Mouse (Mus musculus) kidney, postnatal 0 days (tissue): ENCODE results near the gene Gm21985. TPM values are rescaled to one million over a fixed set of nuclear protein-coding genes. Genes with fewer than 3 reads are reported as not detected.
A peak's percentile ranks its signal among the peaks of the same experiment; 100 is the strongest.

ENCODE experiments used
- ATAC-seq: fragments of 200-750 bp; cut with Nextera tagmentation; replicated peaks from 2 replicates; pipeline ENCODE4 v1.8.0; 2017; ENCODE audit warnings: low read depth, moderate number of reproducible peaks, moderate TSS enrichment, moderate library complexity; ENCODE audit not compliant: low FRiP score
- DNase-seq: peaks from one replicate; pipeline ENCODE4 v3.0.0-alpha.2; 2016; ENCODE audit warnings: low spot score
- H3K27ac ChIP-seq: fragments of 300-500 bp; sonication (generic); 2 replicates; pipeline ENCODE4 v1.5.1; 2014; ENCODE audit warnings: mild to moderate bottlenecking
- H3K27me3 ChIP-seq: fragments of 300-500 bp; sonication (generic); 2 replicates; pipeline ENCODE4 v1.6.1; 2014; ENCODE audit warnings: low read length, mixed read lengths; ENCODE audit not compliant: insufficient read depth
- H3K36me3 ChIP-seq: fragments of 300-500 bp; sonication (generic); 2 replicates; pipeline ENCODE4 v1.6.1; 2014; ENCODE audit warnings: low read length, mixed read lengths; ENCODE audit not compliant: insufficient read depth
- H3K4me1 ChIP-seq: fragments of 300-500 bp; sonication (generic); replicated peaks from 2 replicates; pipeline ENCODE4 v1.6.1; 2014; ENCODE audit warnings: antibody characterized with exemption, low read length, mixed read lengths; ENCODE audit not compliant: insufficient read depth
- H3K4me2 ChIP-seq: fragments of 300-500 bp; sonication (generic); 2 replicates; pipeline ENCODE4 v1.6.1; 2014; ENCODE audit warnings: mild to moderate bottlenecking, low read length, moderate library complexity, mixed read lengths
- H3K4me3 ChIP-seq: fragments of 300-500 bp; sonication (generic); replicated peaks from 2 replicates; pipeline ENCODE4 v1.5.1; 2014; ENCODE audit warnings: low read depth, low read length
- H3K9ac ChIP-seq: fragments of 300-500 bp; sonication (generic); 2 replicates; pipeline ENCODE4 v1.6.1; 2014; ENCODE audit warnings: low read depth, low read length
- H3K9me3 ChIP-seq: fragments of 300-500 bp; sonication (generic); replicated peaks from 2 replicates; pipeline ENCODE4 v1.6.1; 2016; ENCODE audit warnings: low read length, inconsistent platforms, mixed read lengths
- CTCF ChIP-seq: IDR thresholded peaks from 2 replicates; pipeline ENCODE4 v1.5.1; 2016; ENCODE audit warnings: antibody characterized with exemption, low read depth, mild to moderate bottlenecking, moderate library complexity
- WGBS: fragments of 180-500 bp; shearing (Covaris S2); extraction: QIAGEN DNeasy Blood & Tissue Kit; methylation state at CpG from one replicate; pipeline ENCODE4 v1.1.7; 2014; 5-methylcytosine and 5-hydroxymethylcytosine counted together
- polyA plus RNA-seq: library from polyadenylated mRNA; unstranded; fragments of >200 nt; fragmentation: Nextera tagmentation; extraction: Ambion mirVana; gene quantifications from 2 replicates; pipeline ENCODE4 v1.2.1, GENCODE M21; 2015

Gene Gm21985
- polyA plus RNA-seq, 1 experiment from 2014 or later, result not detected

GRCm38 (mm10) chr2:112238006-112238405, 28.1 kb upstream of the Gm21985 start:
- 11% methylated on average over 4 of the region's 4 CpGs for WGBS
- H3K4me1 ChIP-seq, result peaks cover 3% of the 10 kb centered on the region; the same call in 1 of the 2 replicates
- no peak overlapping the region for H3K27ac ChIP-seq
- H3K27me3 ChIP-seq, result no peaks in the 10 kb centered on the region
- TF ChIP-seq CTCF, result no peak
- no peak overlapping the region for H3K4me3 ChIP-seq
- H3K9ac ChIP-seq, result no peak overlapping the region
- H3K9me3 ChIP-seq, result no peaks in the 10 kb centered on the region
- DNase-seq (peak; percentile 20), ATAC-seq (no peak)
- no peak overlapping the region for H3K4me2 ChIP-seq
- H3K36me3 ChIP-seq, result no peaks in the 10 kb centered on the region

DNA sequence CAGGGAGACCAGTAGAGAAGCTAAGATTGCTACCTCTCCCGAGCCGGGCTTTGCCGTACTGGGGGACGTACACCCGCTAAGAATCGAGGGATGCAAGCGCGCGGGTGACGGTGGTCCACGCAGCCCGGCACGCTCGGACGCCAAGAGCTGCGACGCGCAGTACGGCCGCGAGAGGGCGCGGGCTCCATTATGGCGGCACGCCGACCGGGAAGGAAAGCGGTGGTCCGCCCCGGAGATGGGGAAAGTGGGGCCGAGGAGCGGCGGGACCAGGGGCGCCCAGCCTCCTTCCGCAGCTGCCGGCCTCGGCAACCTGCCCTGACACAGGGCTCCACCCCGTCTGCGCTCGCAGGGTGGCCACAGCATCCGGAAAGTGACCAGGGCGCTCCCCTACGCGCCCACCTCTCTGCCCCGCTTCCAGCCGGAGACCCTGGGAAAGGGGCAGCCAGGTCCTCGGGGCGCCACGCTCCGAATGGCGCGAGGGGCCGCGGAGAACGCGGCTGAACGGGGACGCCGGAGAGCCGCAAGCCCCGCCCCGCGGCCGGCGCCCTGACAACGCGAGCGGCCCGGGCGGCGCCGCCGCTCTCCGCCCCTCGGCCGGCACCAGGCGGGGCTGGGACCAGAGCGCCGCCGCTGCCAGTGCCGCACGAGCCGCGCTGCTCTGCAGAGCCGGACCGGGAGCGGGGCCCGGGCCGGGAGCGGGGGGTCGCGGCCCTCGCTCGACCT, 26.7 kb upstream of the Gm21985 start, which contains the start of gene Lpcat4:
Gene Lpcat4 (plus strand): TSS at position 257 of the 723 bp plus-strand sequence.
- Histone ChIP-seq H3K27me3 (no peaks in the 10 kb centered on the region), H3K27ac (peak within 1 kb of the TSS; percentile 90), H3K4me1 (peaks cover 3% of the 10 kb centered on the region; the same call in 1 of the 2 replicates), H3K4me3 (peak within 1 kb of the TSS; percentile 80), H3K9me3 (no peaks in the 10 kb centered on the region), H3K36me3 (no peaks in the 10 kb centered on the region), H3K4me2 (peak within 1 kb of the TSS; percentile 79), H3K9ac (peak within 1 kb of the TSS; percentile 74)
- peak; percentile 92 for TF ChIP-seq CTCF
- DNase-seq, result peak; percentile 86
- WGBS, result under 1% methylated on average over 82 of the region's 94 CpGs
- peak; percentile 84 for ATAC-seq

- H3K27ac ChIP-seq, result peak overlapping the region; percentile 90
- H3K27me3 ChIP-seq, result no peaks in the 10 kb centered on the region
- H3K9me3 ChIP-seq, result no peaks in the 10 kb centered on the region
- H3K9ac ChIP-seq, result peak overlapping the region; percentile 74
- H3K4me2 ChIP-seq, result peak overlapping the region; percentile 79
- H3K36me3 ChIP-seq, result no peaks in the 10 kb centered on the region
- 0% methylated on average over 26 of the region's 28 CpGs for WGBS
- DNase-seq (peak; percentile 33), ATAC-seq (peak; percentile 52)
- peaks cover 3% of the 10 kb centered on the region; the same call in 1 of the 2 replicates for H3K4me1 ChIP-seq
- peak overlapping the region; percentile 80 for H3K4me3 ChIP-seq
- peak; percentile 28 for TF ChIP-seq CTCF
These were observed 26.0 kb upstream of the Gm21985 start for GRCm38 (mm10) chr2:112239935-112240721.

DNA sequence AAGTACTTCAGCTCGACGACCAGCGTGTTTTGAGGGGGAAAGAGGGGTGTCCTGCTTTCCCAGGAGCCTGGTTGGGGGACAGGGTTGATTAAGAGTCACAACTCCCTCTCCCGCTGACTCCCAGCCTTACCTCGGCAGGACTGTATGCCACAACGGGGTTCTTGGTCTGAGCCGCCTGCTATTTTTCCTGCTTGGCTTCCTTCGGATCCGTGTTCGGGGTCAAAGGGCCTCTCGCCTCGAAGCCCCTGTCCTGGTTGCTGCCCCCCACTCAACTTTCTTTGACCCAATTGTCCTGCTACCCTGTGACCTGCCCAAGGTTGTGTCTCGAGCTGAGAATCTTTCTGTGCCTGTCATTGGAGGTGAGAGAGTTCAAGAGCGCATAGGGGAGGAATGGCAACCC, 24.3 kb upstream of the Gm21985 start:
- Histone ChIP-seq H3K36me3 (no peaks in the 10 kb centered on the region), H3K27ac (no peak overlapping the region), H3K9me3 (no peaks in the 10 kb centered on the region), H3K4me2 (no peak overlapping the region), H3K4me3 (no peak overlapping the region), H3K9ac (no peak overlapping the region), H3K4me1 (peaks cover 3% of the 10 kb centered on the region; the same call in 1 of the 2 replicates), H3K27me3 (no peaks in the 10 kb centered on the region)
- ATAC-seq, result no peak
- no peak for TF ChIP-seq CTCF
- WGBS, result 62% methylated on average over 14 of the region's 14 CpGs
- no peak for DNase-seq

GRCm38 (mm10) chr2:112245307-112245706, 20.8 kb upstream of the Gm21985 start:
- H3K4me3 ChIP-seq, result no peak overlapping the region
- DNase-seq (no peak), ATAC-seq (no peak)
- H3K9me3 ChIP-seq, result no peaks in the 10 kb centered on the region
- TF ChIP-seq CTCF, result no peak
- H3K27ac ChIP-seq, result no peak overlapping the region
- 77% methylated on average over 5 of the region's 5 CpGs for WGBS
- H3K27me3 ChIP-seq, result no peaks in the 10 kb centered on the region
- H3K9ac ChIP-seq, result no peak overlapping the region
- H3K4me1 ChIP-seq, result no peaks in the 10 kb centered on the region
- no peak overlapping the region for H3K4me2 ChIP-seq
- no peaks in the 10 kb centered on the region for H3K36me3 ChIP-seq

DNA sequence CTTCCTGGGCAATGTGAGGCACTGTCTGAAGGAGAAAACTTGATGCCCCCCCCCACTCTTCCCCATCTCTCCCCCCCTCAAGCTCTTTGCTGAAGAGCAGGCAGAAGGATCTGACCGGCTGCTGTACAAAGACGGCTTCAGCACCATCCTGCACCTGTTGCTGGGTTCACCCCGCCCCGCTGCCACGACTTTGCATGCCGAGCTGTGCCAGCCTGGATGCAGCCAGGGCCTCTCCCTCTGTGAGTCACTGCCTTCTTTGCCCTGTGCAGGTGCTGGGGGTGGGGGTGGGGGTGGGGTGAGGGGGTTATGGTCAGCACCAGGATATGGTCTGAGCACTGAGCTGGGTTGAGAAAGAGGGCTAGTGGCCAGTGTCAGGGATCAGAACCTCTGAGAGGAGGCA, 19.9 kb upstream of the Gm21985 start:
- Histone ChIP-seq H3K27me3 (no peaks in the 10 kb centered on the region), H3K4me2 (no peak overlapping the region), H3K9me3 (no peaks in the 10 kb centered on the region), H3K4me1 (no peaks in the 10 kb centered on the region), H3K36me3 (no peaks in the 10 kb centered on the region), H3K9ac (no peak overlapping the region), H3K4me3 (no peak overlapping the region), H3K27ac (no peak overlapping the region)
- WGBS, result 88% methylated on average over 6 of the region's 6 CpGs
- no peak for DNase-seq
- no peak for TF ChIP-seq CTCF
- ATAC-seq, result peak; percentile 23
